Mouse (Mus musculus): ENCODE results near the gene Iqck. TPM values are rescaled to one million over a fixed set of nuclear protein-coding genes. Genes with fewer than 3 reads are reported as not detected.
A peak's percentile ranks its signal among the peaks of the same experiment; 100 is the strongest.

The Iqck gene
- total RNA-seq, 2 experiments from 2014 or later, result 18.4 to 20.5 TPM

- DNase-seq, result no peak
Observed at GRCm38 (mm10) chr7:118911571-118911970, 56.0 kb downstream of the Iqck start.

- DNase-seq, result no peak
Observed at GRCm38 (mm10) chr7:118912049-118912490, 56.5 kb downstream of the Iqck start.

DNA sequence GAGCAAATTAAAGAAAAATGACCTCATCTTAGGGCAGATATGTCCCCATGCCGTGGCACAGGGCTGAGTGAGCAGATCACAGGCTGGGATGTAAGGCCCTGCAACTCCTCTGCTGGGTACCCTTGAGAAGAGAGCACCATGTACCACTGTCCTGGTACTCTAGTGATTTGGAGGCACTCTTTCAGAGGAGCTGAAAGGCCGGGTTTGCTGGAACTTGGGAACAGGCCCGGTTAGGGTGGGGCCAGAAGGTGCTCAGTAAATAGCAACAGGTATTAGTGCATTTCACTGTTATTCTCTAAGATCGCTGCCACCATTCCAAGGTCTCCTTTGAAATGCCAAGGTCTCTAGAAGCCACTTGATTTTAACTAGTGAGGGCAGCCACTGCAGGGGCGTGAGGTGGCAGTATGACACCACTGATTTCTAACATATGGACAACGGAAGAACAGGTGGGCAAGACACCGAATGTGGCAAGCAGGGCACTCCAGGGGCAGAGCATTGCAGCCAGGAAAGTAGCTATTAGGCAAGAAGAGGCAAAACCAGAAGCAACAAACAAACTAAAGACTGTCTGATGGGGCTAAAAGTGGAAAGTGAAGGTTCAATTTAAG, 59.1 kb downstream of the Iqck start:
- DNase-seq, result peak; percentile 45 to 55

DNA sequence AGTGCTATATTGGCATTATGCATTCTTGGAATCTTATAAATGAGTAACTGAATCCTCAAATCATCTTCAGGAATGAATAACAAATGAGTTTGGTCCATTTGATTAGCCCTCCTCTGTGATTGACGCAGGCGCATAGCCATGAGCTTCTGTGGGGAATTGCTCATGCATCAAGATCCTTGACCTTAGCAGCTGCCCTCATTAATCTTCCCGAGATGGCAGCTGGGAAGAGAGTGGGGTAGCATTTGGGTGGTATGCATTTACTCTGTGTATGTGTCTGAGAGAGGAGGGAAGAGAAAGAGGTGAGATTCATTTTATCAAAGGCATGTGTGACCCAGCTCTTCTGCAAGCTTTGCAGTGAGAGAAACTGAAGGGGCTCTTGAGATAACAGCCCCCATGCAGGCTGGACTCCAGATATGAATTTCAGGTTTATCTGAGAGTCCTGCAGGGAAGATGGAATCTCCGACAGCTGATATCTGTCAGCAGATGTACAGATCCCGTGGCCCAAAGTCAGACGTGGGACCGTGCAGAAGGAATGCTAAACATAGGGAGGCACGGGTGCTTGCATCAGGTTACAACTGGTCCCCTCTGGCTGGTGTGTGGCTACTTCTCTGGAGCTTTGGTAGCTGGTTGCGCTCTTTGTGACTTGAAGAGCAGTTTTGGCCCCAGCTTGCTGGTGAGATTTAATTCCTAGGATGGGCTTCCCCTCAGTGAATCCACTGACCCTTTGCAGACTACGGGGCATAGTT, 63.9 kb downstream of the Iqck start:
- peak; percentile 40 to 45 for DNase-seq

DNA sequence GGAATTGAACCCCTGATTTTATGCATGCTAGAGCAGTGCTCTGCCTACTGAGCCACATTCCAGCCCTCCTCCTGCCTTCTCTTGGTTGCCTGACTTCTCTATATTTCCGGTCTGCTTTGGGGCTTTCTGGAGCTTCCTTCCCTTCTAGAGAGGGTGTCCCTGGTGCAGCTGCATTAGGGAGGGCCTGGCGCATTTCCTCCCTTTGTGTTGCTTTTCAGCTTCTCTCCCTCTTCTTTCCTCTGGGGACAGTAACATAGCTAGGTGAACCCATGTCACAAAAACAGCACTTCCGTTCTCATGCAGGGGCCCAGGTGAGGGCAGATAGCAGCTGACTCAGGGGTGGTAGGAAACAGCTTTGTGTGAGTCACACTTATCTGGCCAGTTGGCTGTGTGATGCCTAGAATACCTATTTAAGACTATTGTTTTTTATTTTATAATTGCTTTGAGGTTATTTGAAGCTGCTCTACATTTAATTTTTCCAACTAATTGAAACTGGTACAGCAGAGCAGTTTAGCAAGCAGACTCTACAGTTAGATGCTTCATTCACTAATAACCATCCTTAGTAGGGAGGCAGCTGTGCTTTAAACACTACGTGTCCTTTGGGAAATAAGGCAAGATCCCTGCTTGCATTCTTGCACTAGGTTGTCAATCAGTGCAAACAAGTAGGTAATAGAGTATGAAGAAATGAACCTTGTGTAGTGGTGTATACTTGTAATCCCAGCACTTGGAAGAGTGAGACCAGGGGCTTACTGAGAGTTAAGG, 67.1 kb downstream of the Iqck start:
- DNase-seq, result no peak

- no peak for DNase-seq
Observed at GRCm38 (mm10) chr7:118925547-118925946, 70.0 kb downstream of the Iqck start.

- DNase-seq, result no peak
Observed at GRCm38 (mm10) chr7:118926516-118927260, 71.1 kb downstream of the Iqck start.

DNA sequence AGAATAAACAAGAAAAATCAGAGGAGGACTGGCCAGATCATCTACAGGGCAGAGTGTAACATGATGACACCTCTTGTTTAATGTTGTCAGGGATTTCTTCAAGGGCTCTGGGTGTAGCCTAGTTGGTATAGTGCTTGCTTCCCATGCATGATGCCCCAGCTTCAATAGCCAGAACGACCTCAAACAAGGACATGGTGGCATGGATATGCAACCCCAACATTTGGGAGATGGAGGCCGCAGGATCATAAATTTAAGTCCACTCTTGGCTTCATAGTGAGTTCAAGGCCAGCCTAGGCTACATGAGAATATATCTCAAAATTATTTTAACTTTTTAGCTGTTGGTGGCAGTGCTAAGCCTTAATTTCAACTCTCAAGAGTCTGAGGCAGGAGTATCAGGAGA, 71.7 kb downstream of the Iqck start:
- DNase-seq, result no peak

DNA sequence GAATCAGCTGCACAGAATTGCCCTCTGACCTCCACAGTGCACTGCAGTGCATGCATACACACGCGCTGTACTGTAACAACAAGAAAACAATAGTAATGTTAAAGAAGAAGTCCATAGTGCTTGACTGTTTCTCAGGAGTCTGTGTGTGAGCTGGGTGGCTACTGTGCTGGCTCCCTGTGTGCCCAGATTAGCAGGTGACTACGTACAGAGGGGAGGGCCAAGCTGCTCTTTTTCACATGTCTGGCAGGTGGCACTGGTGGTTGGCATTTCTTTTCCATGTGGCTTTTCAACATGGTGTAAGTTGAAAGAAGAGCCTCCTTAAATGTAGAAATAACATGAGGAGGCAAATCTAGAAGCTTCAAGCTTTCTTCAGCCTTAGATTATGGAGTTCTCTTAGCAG, 72.8 kb downstream of the Iqck start:
- DNase-seq, result no peak

- DNase-seq, result no peak
Observed at GRCm38 (mm10) chr7:118928916-118929315, 73.4 kb downstream of the Iqck start.

- DNase-seq, result peak; percentile 76 to 78
Observed at GRCm38 (mm10) chr7:118929601-118930311, 74.2 kb downstream of the Iqck start.

DNA sequence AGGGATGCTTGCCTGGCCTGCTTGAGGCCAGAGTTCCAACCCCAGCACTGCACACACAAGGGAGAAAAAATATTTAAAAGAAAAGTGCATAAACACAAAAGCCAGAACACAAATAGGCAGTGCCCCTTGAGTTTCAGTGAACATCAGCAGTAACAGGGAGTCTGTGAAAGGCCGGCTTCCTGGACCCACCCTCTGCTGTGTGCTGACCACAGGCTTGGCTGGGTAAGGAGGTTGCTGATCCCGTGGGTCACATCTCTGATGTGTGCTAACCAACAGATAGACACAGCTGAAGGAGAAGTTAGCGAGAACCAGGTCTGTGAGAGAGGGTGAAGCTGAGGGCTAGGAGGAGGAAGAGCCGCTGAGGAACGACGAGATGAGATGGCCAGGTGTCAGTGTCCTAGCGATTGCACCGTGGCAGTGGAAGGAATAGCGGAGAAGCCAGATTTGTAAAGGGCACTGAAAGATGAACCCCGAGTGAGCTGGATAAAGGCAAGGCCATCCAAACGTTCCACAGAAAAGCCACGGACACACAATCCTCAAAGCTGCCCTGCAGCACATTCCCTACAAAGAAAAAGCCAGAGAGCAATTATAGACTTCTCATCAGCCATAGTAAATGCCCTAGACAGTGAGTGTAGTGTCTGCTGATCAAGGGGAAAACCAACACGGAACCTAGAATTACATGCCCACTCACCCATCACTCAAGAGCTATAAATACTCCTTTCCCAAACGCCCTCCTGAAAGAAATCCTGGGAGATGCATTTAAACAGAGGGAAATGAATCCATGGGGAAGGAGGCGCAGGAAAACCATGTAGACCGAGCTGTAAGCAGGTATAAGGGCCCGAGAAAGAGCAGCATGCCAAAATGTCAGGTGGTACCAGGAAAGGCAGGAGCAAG, 76.2 kb downstream of the Iqck start:
- DNase-seq, result peak in 1 of 2 experiments; percentile 25

DNA sequence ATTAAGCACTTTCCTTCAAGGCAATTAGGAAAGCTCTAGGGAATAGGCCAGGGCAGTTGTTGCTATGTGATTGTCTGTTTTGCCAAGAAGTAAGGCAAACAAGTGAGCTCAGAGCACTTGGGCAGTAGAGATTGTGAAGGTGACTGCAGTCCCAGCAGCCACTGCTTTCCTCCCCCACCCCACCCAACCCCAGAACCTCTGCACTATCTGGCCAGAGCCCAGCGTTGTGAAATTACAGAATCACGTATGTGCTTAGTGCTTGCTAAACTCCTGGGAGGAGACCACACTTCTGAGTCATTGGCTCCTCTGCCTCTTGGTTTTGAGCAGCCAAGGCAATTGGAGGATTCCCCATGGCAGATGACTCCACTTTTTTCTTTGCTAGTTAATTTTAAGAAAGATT, 79.8 kb downstream of the Iqck start:
- peak; percentile 76 to 82 for DNase-seq

DNA sequence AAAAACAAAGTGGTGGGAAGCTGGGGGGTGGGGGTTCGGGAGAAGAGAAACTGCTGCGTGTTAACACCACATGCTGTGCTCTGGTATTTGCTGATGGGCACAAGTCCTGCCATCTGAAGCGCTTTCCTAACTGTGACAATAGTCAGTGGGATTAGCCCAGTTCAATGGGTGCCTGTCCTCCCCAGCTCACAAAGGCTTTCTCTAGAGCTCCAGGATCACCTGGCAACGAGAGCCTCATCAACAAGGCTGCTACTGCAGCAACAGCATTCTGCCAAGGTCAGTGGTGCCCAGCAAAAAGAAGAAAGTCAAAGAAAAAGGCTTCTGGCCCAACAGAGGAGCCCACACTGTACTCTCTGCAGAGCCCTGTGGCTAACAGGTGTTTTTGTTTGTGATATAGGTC, 81.3 kb downstream of the Iqck start:
- peak; percentile 58 to 60 for DNase-seq

DNA sequence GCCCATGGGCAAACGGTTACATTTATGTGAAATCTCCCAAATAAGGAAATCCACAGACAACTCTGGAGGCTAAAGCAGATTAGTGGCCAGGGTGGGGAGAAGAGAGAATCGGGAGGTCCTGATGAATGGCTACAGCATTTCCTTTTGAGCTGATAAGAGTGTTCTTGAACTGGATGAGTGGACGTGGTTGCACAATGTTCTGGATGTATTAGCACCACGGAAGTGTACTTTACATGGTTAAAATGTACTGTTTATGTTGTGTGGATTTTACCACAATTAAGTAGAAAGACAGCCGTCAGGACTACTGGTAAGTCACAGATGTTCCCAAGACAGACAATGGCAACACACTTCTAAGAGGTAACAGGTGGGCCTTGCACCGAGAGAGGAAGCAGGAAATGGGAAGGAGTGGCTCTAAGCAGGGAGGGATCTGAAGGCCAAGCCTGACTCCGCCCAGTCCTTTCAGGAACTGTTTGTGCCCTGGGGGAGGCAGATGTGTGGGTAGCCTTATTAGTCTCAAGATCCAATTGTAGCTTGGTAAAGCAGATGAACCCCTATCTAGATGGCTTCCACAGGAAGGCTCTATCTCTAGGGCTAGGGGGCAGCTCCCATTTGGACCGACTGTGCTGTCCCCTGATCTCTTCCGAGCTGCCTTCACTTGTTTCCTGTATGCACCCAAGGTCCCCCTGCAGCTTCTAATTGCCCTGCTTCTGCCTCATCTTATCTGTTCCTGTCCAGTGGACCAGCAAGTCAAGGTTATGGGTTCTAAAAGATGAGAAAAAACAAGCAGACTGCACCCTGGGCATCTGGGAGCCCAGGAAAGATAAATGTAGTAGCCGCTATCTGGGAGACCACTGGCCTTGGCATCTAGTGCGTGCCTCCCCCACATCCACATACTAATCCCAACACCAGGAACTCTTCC, 82.2 kb downstream of the Iqck start:
- peak; percentile 38 to 47 for DNase-seq

DNA sequence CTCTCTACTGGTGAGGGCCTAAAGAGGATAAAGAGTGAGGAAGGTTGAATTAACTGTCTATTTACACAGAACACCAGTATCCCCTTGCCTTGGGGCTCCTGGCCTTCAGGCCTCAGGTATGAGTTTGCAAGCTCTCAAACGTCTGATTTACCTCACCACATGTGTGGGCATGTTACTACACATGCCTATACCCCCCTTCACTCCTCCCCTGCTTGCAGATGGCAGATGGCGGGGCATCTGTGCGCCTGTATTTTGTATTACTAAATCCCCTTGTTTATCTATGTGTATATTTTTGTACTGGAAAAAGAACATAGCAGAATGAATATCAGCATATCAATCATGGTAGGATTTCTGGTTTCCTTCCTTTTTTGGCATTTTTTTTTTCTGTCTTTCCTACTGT, 86.7 kb downstream of the Iqck start:
- no peak for DNase-seq

GRCm38 (mm10) chr7:118943170-118943569, 87.6 kb downstream of the Iqck start:
- DNase-seq, result peak; percentile 41 to 46

- DNase-seq, result no peak
Observed at GRCm38 (mm10) chr7:118944884-118945283, 89.3 kb downstream of the Iqck start.

- DNase-seq, result no peak
Observed at GRCm38 (mm10) chr7:118947241-118947640, 91.7 kb downstream of the Iqck start.

Measured in adrenal gland, postnatal 36 days (tissue).